Mouse (Mus musculus): ENCODE results near the gene Elovl6.
A peak's percentile ranks its signal among the peaks of the same experiment; 100 is the strongest.

The Elovl6 gene

DNA sequence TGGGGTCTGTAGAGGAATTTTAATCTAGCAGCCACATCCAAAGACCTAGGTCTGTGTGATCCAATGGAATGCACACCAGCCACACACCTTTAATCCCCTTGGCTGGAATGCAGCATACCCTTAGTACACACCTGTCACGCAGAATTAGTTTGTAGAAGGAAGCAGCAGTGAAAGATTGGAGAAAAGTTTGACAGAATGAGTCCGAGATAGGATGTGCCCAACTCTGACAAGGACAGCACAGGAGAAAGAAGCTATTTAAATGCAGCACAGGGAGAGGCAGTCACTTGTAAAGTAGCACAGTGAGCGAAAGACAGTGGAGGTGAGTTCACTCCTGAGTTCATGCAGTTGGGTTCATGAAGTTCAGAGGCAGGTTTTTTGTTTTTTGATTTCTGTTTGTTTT is 11.2 kb downstream of the Elovl6 start:
- DNase-seq: no peak

DNA sequence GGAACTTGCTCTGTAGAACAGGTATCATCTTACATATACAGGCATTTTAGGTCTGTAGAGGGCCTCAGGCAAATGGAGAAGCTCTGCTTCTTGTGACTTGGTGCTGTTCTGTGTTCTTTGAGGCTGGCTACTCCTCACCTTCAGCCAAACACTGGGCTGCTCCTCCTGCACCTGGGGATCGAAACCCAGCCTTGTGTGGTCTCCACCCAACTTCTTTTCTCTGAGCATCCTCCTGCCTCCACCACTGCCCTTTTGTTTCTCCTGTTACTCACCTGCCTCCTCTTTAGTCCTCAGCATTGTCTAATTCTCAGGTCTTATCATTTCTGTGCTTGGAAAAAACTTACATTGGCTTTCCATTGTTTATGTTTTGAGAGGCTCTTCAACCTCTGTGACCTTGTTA is 12.1 kb downstream of the Elovl6 start:
- DNase-seq: no peak

DNA sequence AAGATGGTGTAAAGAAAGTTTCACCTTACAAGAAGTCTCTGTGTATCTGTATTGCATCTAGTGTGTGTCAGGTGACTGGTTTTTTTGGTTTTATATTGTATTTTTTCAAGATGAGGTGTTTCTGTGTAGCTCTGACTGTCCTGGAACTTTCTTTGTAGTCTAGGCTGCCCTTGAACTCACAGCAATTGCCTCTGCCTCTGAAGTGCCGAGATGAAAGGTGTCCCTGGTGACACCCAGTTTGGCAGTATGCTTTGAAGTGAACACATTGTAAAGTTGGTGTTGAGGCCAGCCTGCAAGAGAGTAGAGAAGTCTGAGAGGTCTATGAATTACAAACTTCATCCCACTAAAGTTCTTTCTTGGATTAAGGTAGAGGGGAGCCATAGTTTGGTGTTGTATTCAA is 13.1 kb downstream of the Elovl6 start:
- DNase-seq: no peak

DNA sequence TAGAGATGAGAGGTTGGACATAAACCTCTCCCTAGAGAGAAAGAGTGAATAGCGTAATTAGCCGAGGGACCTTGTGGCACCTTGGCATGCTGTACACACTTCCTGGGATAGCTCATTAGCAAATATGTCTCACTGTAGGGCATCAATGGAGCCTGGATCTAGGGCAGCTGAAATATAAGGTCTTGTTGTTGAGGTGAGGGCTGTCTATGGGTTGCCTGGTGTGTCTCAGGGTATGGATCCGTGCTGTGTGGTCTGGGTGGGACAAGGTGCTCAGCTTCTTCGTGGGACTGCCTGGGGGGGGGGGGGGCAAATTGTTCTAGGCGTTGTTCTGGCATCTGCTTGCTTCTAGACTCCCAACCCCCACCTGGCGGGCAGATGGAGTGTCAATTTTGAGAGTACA is 13.6 kb downstream of the Elovl6 start:
- DNase-seq: no peak

DNA sequence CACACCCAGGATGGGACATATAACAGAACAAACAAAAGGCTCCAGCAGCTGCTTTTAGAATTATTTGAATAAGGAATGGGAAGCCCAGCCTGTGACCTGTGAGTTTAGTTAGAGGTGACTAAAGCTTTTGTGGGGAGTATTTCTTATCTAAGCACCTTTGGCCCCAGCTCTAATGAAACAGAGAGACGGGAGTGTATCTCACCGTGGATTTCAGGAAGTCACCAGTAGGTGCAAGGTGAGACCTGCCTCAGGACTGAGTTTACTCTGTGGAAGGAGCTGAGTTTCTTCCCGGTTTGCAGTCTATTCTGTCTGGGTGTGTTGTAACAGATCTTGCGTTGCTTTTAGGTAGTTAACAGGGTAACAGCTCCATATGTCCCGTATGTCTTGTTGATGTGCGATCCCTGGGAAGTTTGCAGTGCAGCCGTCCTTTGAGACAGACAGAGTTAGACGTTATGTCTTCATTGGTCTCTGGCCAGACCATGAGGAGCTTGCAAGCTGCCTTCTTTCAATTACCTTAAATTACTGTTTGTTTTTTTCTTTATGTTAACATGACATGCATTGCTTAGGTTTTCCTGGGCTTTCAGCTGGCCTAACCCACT is 15.8 kb downstream of the Elovl6 start:
- no peak for DNase-seq

DNA sequence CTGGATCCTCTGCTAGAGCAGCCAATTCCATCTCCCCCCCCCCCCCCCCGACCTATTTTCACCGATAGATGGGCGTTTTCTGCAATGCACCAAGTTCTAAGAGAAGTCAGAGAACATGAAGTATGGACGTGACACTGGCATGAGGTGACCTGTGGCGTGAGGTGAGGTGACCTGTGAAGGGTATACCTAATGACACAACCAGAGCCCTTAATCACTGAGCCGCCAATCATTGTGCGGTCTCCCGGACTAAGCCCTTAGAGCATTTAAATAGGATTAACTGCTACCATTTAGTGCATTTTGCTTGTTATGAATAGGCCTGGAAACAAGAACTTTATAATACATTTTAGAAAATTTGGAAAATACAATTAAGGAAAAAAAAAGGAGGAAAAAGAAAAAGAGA is 16.6 kb downstream of the Elovl6 start:
- DNase-seq: no peak

DNA sequence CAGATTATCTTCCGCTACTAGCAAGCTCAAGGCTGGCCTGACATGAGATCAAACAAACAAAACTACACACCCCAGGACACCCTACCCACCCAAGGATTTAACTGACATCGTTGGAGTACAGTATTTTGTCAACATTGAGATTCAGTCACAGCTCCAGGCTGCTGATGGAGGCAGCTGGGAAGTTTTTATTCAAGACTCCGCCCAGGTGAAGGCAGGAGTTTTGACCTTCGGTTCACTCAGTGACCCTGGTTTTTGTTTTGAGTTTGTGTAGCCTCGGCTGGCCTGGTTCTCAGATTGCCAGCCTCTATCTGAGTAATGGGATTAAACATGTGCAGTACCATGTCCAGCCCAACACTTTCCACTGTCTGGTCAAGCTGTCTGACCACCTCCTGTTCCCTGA is 17.4 kb downstream of the Elovl6 start:
- no peak for DNase-seq

DNA sequence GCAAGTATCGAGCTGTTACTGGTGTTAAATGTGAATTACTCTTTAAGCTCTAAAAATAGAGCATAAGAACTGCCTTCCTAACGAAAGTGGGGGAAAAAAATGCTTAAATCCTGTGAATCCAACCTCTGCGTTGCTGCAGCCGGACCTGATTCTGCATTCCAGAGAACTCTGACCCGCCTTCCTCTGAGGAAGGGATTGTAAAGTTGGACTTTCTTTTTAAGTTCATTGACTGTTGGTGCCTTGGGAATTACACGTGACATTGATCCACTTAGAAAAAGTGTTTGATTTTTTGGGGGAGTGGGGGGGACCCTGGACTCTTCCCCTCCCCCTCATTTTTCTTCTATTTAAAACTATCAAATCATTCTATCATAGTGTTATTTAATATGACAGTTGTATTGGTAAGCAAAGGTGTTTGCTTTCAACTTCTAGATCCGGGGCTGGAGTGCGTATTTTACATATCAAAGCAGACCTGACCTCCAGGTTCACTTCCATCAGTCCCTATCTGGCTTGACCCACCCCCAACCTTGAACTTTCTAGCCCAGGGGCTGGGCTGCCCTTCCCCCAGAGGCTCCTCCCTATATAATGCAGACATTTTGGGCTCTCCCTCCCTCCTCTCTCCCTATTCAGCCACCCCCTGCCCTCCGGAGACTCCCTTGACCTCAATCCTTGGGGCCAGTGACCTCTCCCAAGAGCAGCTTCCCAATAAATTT is 19.6 kb downstream of the Elovl6 start:
- DNase-seq: no peak

DNA sequence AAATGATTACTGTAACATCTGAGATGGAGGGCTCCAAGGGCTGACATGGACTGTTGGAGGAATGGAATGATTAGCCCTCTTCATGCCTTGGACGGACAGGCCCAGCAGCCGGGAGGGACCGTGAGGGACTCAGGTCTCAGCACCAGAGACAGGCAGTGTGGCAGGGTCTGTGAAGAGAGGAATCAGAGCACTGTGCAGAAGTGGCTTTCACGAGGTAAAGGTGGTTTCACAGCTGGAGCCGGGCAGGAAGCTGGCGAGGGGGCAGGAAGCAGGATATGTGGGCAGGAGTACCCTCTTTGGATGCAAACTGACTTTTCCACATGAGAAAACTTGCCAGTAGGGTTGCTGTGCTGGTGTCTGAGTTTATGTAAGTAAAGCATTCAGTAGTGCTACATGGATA is 20.2 kb downstream of the Elovl6 start:
- no peak for DNase-seq

DNA sequence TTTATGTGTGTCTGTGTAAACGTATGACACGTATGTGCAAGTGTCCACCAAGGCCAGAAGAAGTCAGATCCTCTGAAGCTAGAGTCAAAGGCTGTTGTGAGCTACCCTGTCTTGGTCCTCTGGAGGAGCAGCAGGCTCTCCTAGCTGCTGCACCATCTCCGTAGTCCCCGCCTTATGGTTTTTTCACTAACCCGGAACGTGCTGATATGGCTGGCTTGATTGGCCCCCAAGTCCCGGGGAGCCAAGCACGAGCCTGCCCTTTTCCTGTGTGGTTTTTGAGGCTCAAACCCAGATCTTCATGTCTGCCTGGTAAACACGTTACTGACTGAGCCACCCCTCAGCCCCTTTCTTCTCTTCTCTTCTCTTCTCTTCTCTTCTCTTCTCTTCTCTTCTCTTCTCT is 21.0 kb downstream of the Elovl6 start:
- DNase-seq: no peak

DNA sequence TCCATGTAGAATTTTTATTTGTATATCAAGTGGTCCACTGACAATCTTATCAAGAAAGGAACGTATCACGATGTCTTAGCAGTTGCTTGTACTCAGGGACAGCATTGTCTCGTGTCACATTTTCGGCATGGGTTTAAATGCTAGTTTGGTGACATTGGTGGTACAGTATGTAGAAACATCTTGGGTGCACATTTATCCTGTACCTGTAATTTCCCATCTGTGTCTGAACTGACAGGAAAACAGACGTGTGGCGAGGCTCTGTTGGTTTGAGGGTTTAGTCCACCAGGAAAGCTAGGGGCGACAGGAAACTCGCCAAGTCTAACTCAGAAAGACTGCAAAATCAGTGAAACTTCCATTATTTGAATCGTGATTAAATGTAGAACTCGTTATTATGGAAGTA is 21.5 kb downstream of the Elovl6 start:
- DNase-seq: no peak

DNA sequence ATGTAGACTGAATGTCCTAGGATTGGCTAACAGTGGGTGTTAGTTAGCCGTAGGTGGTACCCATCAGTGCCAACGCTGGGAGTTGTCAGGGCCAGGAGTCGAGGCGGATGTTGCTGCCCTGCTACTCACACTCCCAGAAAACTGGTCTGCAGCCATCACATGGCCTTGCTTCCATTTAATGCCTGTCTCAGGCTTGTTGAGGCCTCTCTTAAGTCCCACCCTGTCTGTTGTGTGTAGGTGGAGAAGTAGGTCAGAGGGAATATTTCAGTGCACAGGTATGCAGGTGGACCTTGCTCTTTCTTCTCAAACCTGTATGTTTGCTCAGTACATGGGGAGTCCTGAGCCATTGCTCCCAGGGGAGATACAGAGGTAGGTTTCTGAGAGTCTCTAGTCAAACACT is 22.3 kb downstream of the Elovl6 start:
- DNase-seq: no peak

DNA sequence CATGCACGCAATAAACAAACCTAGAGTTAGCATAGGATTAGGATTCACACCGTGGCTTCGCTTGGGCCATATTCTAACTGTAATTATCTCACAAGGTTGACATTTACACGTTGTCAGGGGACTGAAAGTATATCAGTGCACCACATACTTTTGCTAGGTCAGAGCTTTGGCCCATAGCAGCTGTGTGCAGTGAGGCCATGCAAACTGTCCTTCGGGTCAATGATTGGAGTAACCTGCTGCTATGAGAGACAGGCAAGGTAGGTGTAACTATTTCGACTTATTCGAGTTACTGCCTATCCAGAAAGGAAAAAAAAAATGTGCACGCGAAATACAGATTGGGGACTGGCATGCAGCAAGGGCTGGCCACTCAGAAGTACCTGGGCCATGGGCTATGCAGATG is 24.9 kb downstream of the Elovl6 start:
- DNase-seq: no peak

DNA sequence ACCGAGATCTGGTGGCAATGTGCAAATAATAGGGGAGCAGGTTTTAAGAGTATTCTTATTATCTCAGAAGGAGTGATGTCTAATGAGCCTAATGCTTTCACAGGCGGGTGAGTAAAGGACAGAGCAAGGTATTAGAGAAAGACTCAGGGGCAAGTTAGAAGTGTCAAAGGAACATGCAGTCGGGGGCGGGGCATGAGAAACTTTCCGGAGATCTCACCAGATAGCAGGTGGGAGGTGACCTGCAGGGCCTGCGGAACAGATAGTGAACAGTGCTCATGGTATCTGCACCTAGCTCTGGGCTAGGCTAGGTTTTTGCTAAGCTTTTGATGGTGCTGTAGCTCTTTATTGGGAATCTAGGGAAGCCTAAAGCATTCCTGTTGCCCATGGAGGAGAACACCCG is 25.4 kb downstream of the Elovl6 start:
- DNase-seq: no peak

DNA sequence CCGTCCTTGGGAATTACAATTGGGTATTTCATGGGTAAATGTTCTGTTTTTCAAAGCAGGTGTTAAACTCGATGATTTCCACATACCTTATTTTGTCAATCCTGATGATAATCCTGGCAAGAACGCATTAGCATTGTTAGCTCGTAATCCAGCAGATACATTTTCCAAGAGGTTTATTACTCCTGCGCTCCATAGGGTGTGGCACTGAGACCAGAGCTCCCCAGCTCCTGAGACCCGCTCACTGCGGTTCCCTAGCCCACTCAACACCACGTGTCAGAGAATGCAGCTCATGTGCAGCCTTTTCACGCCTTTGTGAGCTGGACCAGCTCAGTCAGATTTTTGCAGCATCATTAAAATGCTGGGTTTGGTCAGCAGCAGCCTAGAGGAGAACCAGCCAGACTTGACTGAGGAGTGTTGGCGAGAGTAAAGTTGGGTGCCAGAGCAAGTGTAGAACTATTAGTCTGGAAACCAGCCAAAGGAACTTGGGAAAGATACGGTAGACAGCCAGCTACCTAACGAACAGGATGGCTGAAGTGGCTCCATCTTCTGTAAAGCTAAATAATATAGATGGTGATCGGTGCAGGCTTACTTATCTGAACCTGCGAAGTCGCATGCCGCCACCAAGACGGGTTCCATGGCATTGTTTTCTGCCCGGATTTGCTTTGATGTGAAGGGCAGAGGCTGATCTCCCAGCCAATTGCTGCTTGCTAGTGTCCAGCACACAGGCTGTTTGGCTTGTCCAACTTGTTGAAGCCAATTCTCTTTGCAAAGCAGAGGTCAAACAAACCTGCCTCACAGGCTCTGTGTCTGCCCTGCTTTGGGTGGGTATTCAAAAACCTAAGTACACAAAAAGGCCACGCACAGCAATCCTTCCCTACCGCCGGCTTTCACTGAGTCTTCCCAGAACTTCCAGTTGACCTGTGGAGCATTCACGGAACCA is 26.1 kb downstream of the Elovl6 start:
- no peak for DNase-seq

DNA sequence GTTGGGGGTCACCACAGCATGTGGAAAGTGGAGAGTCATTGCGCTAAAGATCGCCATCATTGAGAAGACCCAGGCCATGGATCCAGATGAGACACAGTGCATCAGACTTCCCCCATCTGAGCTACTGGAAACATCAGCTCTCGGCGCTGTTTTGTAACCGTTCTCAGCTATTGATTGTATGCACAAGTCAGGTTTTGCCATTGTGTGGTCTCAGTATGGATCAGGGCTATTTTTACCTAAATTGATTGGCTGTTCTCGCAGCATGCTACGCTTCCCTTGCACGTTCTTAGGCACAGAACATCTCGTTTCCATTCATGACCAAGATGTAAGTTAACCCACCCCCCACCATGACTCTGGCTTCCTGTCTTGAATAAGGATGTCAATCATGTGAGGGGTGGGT is 27.9 kb downstream of the Elovl6 start:
- DNase-seq: no peak

DNA sequence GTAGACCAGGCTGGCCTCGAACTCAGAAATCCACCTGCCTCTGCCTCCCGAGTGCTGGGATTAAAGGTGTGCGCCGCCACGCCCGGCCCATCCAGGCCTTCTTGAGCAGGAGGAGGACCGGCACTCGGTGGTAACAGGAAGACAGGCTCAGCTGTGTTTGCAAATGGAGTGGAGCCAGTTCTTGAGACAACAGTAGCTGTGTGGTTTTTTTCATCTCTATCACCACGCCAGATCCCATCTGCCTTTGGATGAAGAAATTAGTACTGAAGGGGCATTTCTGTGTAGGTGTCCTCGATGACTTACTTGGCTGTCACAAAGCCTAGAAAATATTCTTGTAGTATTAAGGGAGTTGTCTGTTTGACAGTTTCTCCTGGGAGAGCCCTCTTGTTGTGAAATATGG is 28.9 kb downstream of the Elovl6 start:
- peak; percentile 36 for DNase-seq

DNA sequence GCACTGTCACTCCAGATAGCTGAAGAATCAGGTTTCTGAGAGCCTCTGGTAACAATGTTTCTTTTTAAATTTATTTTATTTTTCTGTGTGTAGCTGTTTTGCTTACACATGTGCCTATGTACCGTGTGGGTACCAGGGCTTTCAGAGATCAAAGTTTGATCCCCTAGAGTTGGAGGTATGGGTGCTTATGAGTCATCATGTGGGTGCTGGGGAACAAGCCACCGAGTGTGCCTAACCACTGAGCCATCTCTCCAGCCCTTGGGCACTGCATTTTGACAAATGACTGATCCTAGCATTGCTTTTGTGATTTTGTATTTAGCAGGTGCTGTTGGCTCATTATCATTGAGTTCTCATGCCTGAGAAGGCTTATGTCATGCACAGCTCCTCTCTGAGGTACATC is 29.7 kb downstream of the Elovl6 start:
- no peak for DNase-seq

DNA sequence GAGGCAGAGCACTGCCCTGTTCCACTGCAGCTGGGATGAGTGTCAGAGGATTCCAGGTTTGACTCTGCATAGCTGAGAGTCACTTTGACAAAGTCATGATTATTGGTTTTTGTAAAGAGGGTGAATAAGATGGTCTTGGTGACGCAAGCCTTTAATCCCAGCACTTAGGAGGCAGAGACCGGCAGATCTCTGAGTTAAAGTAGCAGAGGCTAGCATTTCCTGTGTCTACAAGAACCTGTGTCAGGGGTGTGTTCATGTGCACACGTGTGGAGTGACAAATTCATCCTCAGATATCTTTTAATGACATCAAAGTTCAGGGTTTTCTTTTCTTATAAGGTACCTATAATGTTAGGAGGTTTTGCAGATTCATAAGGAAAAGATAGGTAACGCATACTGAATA is 30.3 kb downstream of the Elovl6 start:
- no peak for DNase-seq

DNA sequence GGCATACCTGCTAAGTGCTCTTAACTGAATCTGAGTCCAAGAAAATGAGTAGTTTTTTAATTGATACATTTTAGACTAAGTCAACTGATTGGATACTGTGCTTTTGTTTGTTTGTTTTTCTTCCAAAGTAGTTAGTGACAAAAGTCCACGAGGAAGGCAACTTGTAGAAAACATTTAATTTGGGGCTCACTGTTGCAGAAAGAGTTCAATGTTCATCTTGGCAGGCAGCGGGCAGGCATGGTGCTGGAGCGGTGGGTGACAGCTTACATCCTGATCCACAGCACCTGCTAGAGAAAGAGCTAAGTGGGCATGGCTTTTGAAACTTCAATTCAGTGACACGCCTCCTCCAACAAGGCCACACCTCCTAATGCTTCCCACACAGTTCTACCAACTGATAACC is 31.7 kb downstream of the Elovl6 start:
- DNase-seq: no peak

DNA sequence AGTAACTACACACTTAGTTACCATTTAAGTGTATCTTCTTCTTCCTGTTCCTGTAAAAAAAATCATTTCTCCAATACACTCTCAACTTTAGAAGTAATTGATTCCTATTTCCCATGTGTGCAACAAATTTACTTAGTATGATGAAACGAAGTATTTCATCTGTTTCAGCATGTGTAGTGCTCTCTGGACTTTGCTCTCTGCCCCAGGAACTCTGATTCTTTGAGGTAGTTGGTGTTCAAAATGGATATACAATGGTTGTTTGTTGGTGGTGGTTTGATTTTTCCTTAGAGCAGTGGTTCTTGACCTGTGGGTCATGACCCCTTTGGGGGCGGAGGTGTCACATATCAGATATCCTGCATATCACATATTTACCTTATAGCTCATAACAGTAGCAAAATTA is 32.7 kb downstream of the Elovl6 start:
- no peak for DNase-seq

DNA sequence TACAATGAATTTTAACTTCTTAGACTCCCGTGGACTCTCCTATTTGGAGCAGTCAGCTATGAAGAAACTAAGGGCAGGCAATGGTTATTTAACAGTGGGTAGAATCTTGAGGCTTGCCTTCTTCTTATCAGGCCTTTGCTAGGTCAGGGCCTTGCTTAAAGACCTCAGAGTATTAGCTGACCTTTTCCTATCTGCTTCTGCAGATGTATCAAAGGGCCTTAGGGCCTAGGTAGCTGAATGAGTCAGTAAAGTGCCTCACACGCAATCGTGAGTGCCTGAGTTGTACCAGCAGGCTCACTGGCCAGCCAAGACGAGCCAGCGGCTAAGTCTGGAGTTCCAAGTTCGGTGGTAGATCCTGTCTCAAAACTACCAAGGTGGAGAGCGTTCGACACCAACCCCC is 33.3 kb downstream of the Elovl6 start:
- no peak for DNase-seq

DNA sequence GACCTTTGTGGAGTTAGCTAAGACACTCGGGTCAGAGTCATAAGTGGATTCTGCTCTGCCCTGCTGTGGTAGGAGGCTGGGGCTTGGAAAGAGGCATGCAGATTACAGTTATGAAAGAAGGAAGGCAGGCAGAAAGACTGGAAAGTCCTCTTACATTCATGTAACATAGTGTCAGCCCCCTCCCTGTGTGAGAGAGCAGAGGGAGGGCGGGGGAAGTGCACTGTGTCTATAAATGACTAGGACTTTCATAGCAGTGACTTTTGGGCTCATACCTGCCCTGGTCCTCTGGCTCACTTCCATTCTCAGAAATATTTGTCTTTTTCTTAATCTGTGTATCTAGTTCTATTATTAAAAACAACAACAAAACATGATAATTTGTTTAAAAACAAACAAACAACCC is 33.9 kb downstream of the Elovl6 start:
- DNase-seq: no peak

DNA sequence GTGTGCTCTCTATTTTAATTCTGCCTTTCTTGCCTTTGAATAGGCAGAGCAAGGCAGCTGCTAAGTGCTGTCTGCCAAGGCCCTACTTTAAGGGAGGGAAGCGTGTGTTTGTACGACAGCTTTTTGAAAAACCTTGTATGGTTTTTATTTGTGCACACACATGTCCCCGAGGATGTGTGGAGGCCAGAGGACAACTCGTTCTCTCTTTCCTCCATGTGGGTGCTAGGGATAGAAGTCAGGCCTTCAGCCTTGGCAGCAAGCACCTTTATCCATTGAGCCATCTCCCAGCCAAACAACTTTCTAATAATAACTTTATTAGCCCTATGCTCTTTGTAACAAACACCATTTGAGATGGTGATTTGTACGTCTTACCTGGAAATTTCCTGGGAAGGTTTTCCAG is 34.7 kb downstream of the Elovl6 start:
- no peak for DNase-seq

Measured in cerebellum, adult 9-10 months (tissue).